Mouse (Mus musculus) cortical plate, adult 2 months (tissue): Measurements from ENCODE around the gene Dcaf11.
A peak's percentile ranks its signal among the peaks of the same experiment; 100 is the strongest.

Source experiments
- CTCF ChIP-seq: fragments of 200-500 bp; IDR thresholded peaks from 2 replicates; pipeline ENCODE4 v1.5.1; 2011; ENCODE audit warnings: mild to moderate bottlenecking, control low read depth, low read length; ENCODE audit not compliant: insufficient read depth; ENCODE audit errors: extremely low read depth
- POLR2A ChIP-seq: fragments of 200-500 bp; IDR thresholded peaks from 2 replicates; pipeline ENCODE4 v1.6.1; 2011; ENCODE audit warnings: mild to moderate bottlenecking, low read length, control low read depth; ENCODE audit not compliant: insufficient read depth; ENCODE audit errors: extremely low read depth

- TF ChIP-seq CTCF (no peak), POLR2A (0 out of 2 replicates have a peak, but pooled peaks have one; percentile 5)
Observed at GRCm38 (mm10) chr14:55580731-55581130, 20.9 kb downstream of the Dcaf11 start.
